Mouse (Mus musculus) kidney, embryonic 15.5 days (tissue): ENCODE data around the gene Uqcc1. TPM values are rescaled to one million over a fixed set of nuclear protein-coding genes. Genes with fewer than 3 reads are reported as not detected.
"Not testable (repeated sequence)": the region's sequence is repeated elsewhere in the genome, so short reads cannot be mapped to it uniquely, and the experiment has no call there.

Experiments used
- ATAC-seq: fragments of 200-750 bp; cut with Nextera tagmentation; replicated peaks from 2 replicates; pipeline ENCODE4 v1.8.0; 2017; ENCODE audit warnings: moderate TSS enrichment; ENCODE audit not compliant: low FRiP score
- H3K27ac ChIP-seq: fragments of 300-500 bp; sonication (generic); 2 replicates; pipeline ENCODE4 v1.5.1; 2015; ENCODE audit warnings: mild to moderate bottlenecking, inconsistent platforms
- H3K27me3 ChIP-seq: fragments of 300-500 bp; sonication (generic); 2 replicates; pipeline ENCODE4 v1.6.1; 2015; ENCODE audit warnings: inconsistent platforms
- H3K36me3 ChIP-seq: fragments of 300-500 bp; sonication (generic); 2 replicates; pipeline ENCODE4 v1.6.1; 2015; ENCODE audit warnings: inconsistent platforms
- H3K4me1 ChIP-seq: fragments of 300-500 bp; sonication (generic); 2 replicates; pipeline ENCODE4 v1.6.1; 2015; ENCODE audit warnings: inconsistent platforms
- H3K4me2 ChIP-seq: fragments of 300-500 bp; sonication (generic); 2 replicates; pipeline ENCODE4 v1.6.1; 2015; ENCODE audit warnings: moderate library complexity, mild to moderate bottlenecking, inconsistent platforms
- H3K4me3 ChIP-seq: fragments of 300-500 bp; sonication (generic); replicated peaks from 2 replicates; pipeline ENCODE4 v1.5.1; 2015; ENCODE audit warnings: mild to moderate bottlenecking, inconsistent platforms
- H3K9ac ChIP-seq: fragments of 300-500 bp; sonication (generic); 2 replicates; pipeline ENCODE4 v1.6.1; 2015; ENCODE audit warnings: mild to moderate bottlenecking, inconsistent platforms
- H3K9me3 ChIP-seq: fragments of 300-500 bp; sonication (generic); replicated peaks from 2 replicates; pipeline ENCODE4 v1.6.1; 2016; ENCODE audit warnings: inconsistent platforms
- WGBS: fragments of 180-500 bp; shearing (Covaris S2); methylation state at CpG from one replicate; pipeline ENCODE4 v1.1.7; 2015; ENCODE audit warnings: mixed read lengths; 5-methylcytosine and 5-hydroxymethylcytosine counted together
- polyA plus RNA-seq: library from polyadenylated mRNA; unstranded; fragments of >200 nt; fragmentation: Nextera tagmentation; extraction: Ambion mirVana; gene quantifications from 2 replicates; pipeline ENCODE4 v1.2.1, GENCODE M21; 2015

The Uqcc1 gene
- polyA plus RNA-seq, 1 experiment from 2014 or later: 66.6 TPM

- Histone ChIP-seq H3K4me1 (no peaks in the 10 kb centered on the region), H3K36me3 (peaks cover 70% of the 10 kb centered on the region), H3K9ac (no peak overlapping the region), H3K4me2 (no peak overlapping the region), H3K27ac (no peak overlapping the region), H3K27me3 (no peaks in the 10 kb centered on the region), H3K9me3 (no peaks in the 10 kb centered on the region), H3K4me3 (no peak overlapping the region)
- peak; percentile 36 for ATAC-seq
- WGBS: 25% methylated on average over 6 of the region's 6 CpGs
Measured at GRCm38 (mm10) chr2:155848291-155848690, 81.8 kb downstream of the Uqcc1 start.

GRCm38 (mm10) chr2:155846930-155847329 lies 83.2 kb downstream of the Uqcc1 start:
- peaks cover 64% of the 10 kb centered on the region for H3K36me3 ChIP-seq
- H3K27me3 ChIP-seq: no peaks in the 10 kb centered on the region
- H3K4me3 ChIP-seq: no peak overlapping the region
- 52% methylated on average over 8 of the region's 8 CpGs for WGBS
- H3K9me3 ChIP-seq: no peaks in the 10 kb centered on the region
- no peak overlapping the region for H3K9ac ChIP-seq
- no peak for ATAC-seq
- no peaks in the 10 kb centered on the region for H3K4me1 ChIP-seq
- no peak overlapping the region for H3K4me2 ChIP-seq
- no peak overlapping the region for H3K27ac ChIP-seq

GRCm38 (mm10) chr2:155838961-155839360 lies 91.1 kb downstream of the Uqcc1 start:
- no peaks in the 10 kb centered on the region for H3K36me3 ChIP-seq
- no peak overlapping the region for H3K9ac ChIP-seq
- H3K27me3 ChIP-seq: no peaks in the 10 kb centered on the region
- WGBS: 75% methylated on average over 4 of the region's 4 CpGs
- H3K27ac ChIP-seq: no peak overlapping the region
- no peaks in the 10 kb centered on the region for H3K4me1 ChIP-seq
- H3K9me3 ChIP-seq: no peaks in the 10 kb centered on the region
- no peak overlapping the region for H3K4me3 ChIP-seq
- ATAC-seq: no peak
- no peak overlapping the region for H3K4me2 ChIP-seq

- Histone ChIP-seq H3K27me3 (no peaks in the 10 kb centered on the region), H3K9ac (no peak overlapping the region), H3K4me1 (no peaks in the 10 kb centered on the region), H3K27ac (no peak overlapping the region), H3K36me3 (no peaks in the 10 kb centered on the region), H3K4me2 (no peak overlapping the region), H3K9me3 (no peaks in the 10 kb centered on the region), H3K4me3 (no peak overlapping the region)
- WGBS: 54% methylated on average over 3 of the region's 3 CpGs
- ATAC-seq: no peak
Measured at GRCm38 (mm10) chr2:155837961-155838360, 92.1 kb downstream of the Uqcc1 start.

GRCm38 (mm10) chr2:155834732-155835131 lies 95.4 kb downstream of the Uqcc1 start, which contains the start of gene Fam83c:
Gene Fam83c, minus strand, starts transcription at chr2:155834854.
- Histone ChIP-seq H3K4me3 (no peak within 1 kb of the TSS), H3K36me3 (no peaks in the 10 kb centered on the region), H3K9me3 (no peaks in the 10 kb centered on the region), H3K27ac (no peak within 1 kb of the TSS), H3K9ac (no peak within 1 kb of the TSS), H3K4me1 (no peaks in the 10 kb centered on the region), H3K27me3 (no peaks in the 10 kb centered on the region), H3K4me2 (no peak within 1 kb of the TSS)
- 74% methylated on average over 9 of the region's 9 CpGs for WGBS
- no peak; the same call in 1 of the 2 replicates for ATAC-seq

GRCm38 (mm10) chr2:155832087-155832486 lies 98.0 kb downstream of the Uqcc1 start:
- not testable (repeated sequence) for H3K36me3 ChIP-seq, ATAC-seq, H3K9ac ChIP-seq, H3K9me3 ChIP-seq, H3K4me2 ChIP-seq, H3K27ac ChIP-seq, H3K4me3 ChIP-seq, H3K27me3 ChIP-seq, H3K4me1 ChIP-seq
- WGBS: 71% methylated on average over 1 of the region's 1 CpGs

GRCm38 (mm10) chr2:155831302-155831701 lies 98.8 kb downstream of the Uqcc1 start:
- no peaks in the 10 kb centered on the region for H3K27me3 ChIP-seq
- no peaks in the 10 kb centered on the region for H3K36me3 ChIP-seq
- H3K4me1 ChIP-seq: peaks cover 8% of the 10 kb centered on the region
- no peak overlapping the region for H3K9ac ChIP-seq
- ATAC-seq: no peak
- WGBS: 57% methylated on average over 9 of the region's 9 CpGs
- H3K27ac ChIP-seq: no peak overlapping the region
- H3K4me3 ChIP-seq: no peak overlapping the region
- H3K4me2 ChIP-seq: no peak overlapping the region
- H3K9me3 ChIP-seq: no peaks in the 10 kb centered on the region

- no peaks in the 10 kb centered on the region for H3K36me3 ChIP-seq
- H3K9me3 ChIP-seq: no peaks in the 10 kb centered on the region
- H3K4me3 ChIP-seq: no peak overlapping the region
- 89% methylated on average over 8 of the region's 8 CpGs for WGBS
- no peak overlapping the region for H3K4me2 ChIP-seq
- H3K9ac ChIP-seq: no peak overlapping the region
- no peaks in the 10 kb centered on the region for H3K27me3 ChIP-seq
- H3K4me1 ChIP-seq: peaks cover 9% of the 10 kb centered on the region
- no peak overlapping the region for H3K27ac ChIP-seq
- no peak for ATAC-seq
Measured at GRCm38 (mm10) chr2:155830841-155831240, 99.3 kb downstream of the Uqcc1 start.

GRCm38 (mm10) chr2:155826630-155827424 lies 103.3 kb downstream of the Uqcc1 start, which contains the start of gene Eif6:
Gene Eif6, minus strand, starts transcription at chr2:155826925.
- 2% methylated on average over 27 of the region's 27 CpGs for WGBS
- Histone ChIP-seq H3K4me1 (peaks cover 19% of the 10 kb centered on the region), H3K4me2 (peak within 1 kb of the TSS; percentile 71), H3K27ac (peak within 1 kb of the TSS; percentile 92), H3K9me3 (no peaks in the 10 kb centered on the region), H3K27me3 (no peaks in the 10 kb centered on the region), H3K4me3 (peak within 1 kb of the TSS; percentile 82), H3K36me3 (peaks cover 23% of the 10 kb centered on the region), H3K9ac (peak within 1 kb of the TSS; percentile 76)
- ATAC-seq: peak; percentile 94

- H3K27me3 ChIP-seq: no peaks in the 10 kb centered on the region
- H3K36me3 ChIP-seq: peaks cover 30% of the 10 kb centered on the region
- peak overlapping the region; percentile 92 for H3K27ac ChIP-seq
- peaks cover 19% of the 10 kb centered on the region for H3K4me1 ChIP-seq
- H3K9me3 ChIP-seq: no peaks in the 10 kb centered on the region
- peak overlapping the region; percentile 76 for H3K9ac ChIP-seq
- peak overlapping the region; percentile 71 for H3K4me2 ChIP-seq
- peak overlapping the region; percentile 82 for H3K4me3 ChIP-seq
- 1% methylated on average over 52 of the region's 52 CpGs for WGBS
- ATAC-seq: peak; percentile 13; the same call in 1 of the 2 replicates
Measured at GRCm38 (mm10) chr2:155825904-155826629, 104.0 kb downstream of the Uqcc1 start.

- no peak for ATAC-seq
- H3K4me1 ChIP-seq: peaks cover 28% of the 10 kb centered on the region
- WGBS: 95% methylated on average over 8 of the region's 8 CpGs
- H3K27ac ChIP-seq: no peak overlapping the region
- H3K36me3 ChIP-seq: peaks cover 49% of the 10 kb centered on the region
- H3K9me3 ChIP-seq: no peaks in the 10 kb centered on the region
- H3K27me3 ChIP-seq: no peaks in the 10 kb centered on the region
- no peak overlapping the region for H3K4me3 ChIP-seq
- no peak overlapping the region for H3K4me2 ChIP-seq
- H3K9ac ChIP-seq: no peak overlapping the region
Measured at GRCm38 (mm10) chr2:155823722-155824121, 106.4 kb downstream of the Uqcc1 start.

GRCm38 (mm10) chr2:155820779-155821178 lies 109.3 kb downstream of the Uqcc1 start:
- Histone ChIP-seq H3K27me3 (no peaks in the 10 kb centered on the region), H3K4me1 (peaks cover 28% of the 10 kb centered on the region), H3K9ac (no peak overlapping the region), H3K4me2 (no peak overlapping the region), H3K4me3 (no peak overlapping the region), H3K9me3 (no peaks in the 10 kb centered on the region), H3K27ac (no peak overlapping the region), H3K36me3 (peaks cover 49% of the 10 kb centered on the region)
- ATAC-seq: no peak
- WGBS: 92% methylated on average over 5 of the region's 5 CpGs
